Mouse (Mus musculus) hindbrain, embryonic 15.5 days (tissue): ENCODE data around the gene Zfp219. TPM values are rescaled to one million over a fixed set of nuclear protein-coding genes. Genes with fewer than 3 reads are reported as not detected.
A peak's percentile ranks its signal among the peaks of the same experiment; 100 is the strongest.

Experiments
- ATAC-seq: fragments of 200-750 bp; cut with Nextera tagmentation; 2 replicates; pipeline ENCODE4 v1.8.0; 2017; ENCODE audit warnings: low read depth, moderate number of reproducible peaks, moderate TSS enrichment; ENCODE audit not compliant: low FRiP score
- H3K27ac ChIP-seq: fragments of 300-500 bp; sonication (generic); replicated peaks from 2 replicates; pipeline ENCODE4 v1.5.1; 2015; ENCODE audit warnings: mild to moderate bottlenecking, inconsistent platforms
- H3K27me3 ChIP-seq: fragments of 300-500 bp; sonication (generic); 2 replicates; pipeline ENCODE4 v1.6.1; 2015; ENCODE audit warnings: control low read depth, inconsistent platforms
- H3K36me3 ChIP-seq: fragments of 300-500 bp; sonication (generic); 2 replicates; pipeline ENCODE4 v1.6.1; 2015; ENCODE audit warnings: control low read depth, inconsistent platforms
- H3K4me1 ChIP-seq: fragments of 300-500 bp; sonication (generic); replicated peaks from 2 replicates; pipeline ENCODE4 v1.6.1; 2015; ENCODE audit warnings: control low read depth, inconsistent platforms
- H3K4me2 ChIP-seq: fragments of 300-500 bp; sonication (generic); 2 replicates; pipeline ENCODE4 v1.6.1; 2015; ENCODE audit warnings: moderate library complexity, mild to moderate bottlenecking, inconsistent platforms
- H3K4me3 ChIP-seq: fragments of 300-500 bp; sonication (generic); 2 replicates; pipeline ENCODE4 v1.5.1; 2015; ENCODE audit warnings: mild to moderate bottlenecking, inconsistent platforms
- H3K9ac ChIP-seq: fragments of 300-500 bp; sonication (generic); 2 replicates; pipeline ENCODE4 v1.6.1; 2015; ENCODE audit warnings: inconsistent platforms
- H3K9me3 ChIP-seq: fragments of 300-500 bp; sonication (generic); 2 replicates; pipeline ENCODE4 v1.6.1; 2016; ENCODE audit warnings: control low read depth, inconsistent platforms
- WGBS: fragments of 180-500 bp; shearing (Covaris S2); methylation state at CpG from one replicate; pipeline ENCODE4 v1.1.7; 2015; 5-methylcytosine and 5-hydroxymethylcytosine counted together
- polyA plus RNA-seq: library from polyadenylated mRNA; unstranded; fragments of >200 nt; fragmentation: Nextera tagmentation; extraction: Ambion mirVana; gene quantifications from 2 replicates; pipeline ENCODE4 v1.2.1, GENCODE M21; 2015

Gene Zfp219
- polyA plus RNA-seq, 1 experiment from 2014 or later: 38.2 TPM

DNA sequence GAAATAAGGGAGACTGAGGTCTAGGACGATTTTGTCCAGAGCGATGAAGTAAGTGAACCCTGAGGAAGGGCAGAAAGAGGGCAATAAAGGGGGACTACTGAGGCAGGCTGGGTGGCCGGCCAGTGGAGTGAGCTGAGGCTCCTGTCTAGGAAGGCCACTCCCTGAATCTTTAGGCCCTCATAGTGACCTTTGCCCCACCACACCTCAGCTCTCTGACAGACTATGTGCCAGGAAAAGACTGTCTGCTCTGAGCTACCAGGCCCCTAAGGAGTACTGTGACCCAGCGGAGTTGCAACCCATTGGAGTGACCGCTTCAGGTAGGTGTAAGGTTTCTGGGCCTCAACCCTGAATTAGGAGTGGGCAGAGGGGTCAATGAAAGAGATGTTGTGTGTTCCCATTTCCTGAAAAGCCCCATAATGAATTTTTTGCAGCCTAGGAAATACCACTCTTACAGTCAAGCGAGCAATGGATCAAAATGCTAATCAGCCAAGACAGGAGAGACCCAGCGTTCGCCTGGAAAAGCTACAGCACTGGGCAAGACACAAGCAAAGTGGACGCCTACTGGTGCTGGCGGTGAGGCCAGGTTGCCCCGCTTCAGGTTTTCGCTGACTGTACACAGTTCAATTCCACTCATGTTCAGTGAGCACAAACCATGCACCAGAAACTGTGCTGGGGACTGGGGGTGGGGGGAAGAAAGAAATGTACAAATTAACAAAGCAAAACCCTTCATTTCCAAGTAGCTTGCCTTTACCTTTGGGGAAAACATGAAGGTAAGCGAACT, 3.7 kb downstream of the Zfp219 start:
- H3K4me1 ChIP-seq: peaks cover 68% of the 10 kb centered on the region
- no peak overlapping the region for H3K4me3 ChIP-seq
- H3K9ac ChIP-seq: no peak overlapping the region
- ATAC-seq: no peak
- no peaks in the 10 kb centered on the region for H3K36me3 ChIP-seq
- H3K9me3 ChIP-seq: no peaks in the 10 kb centered on the region
- H3K27me3 ChIP-seq: no peaks in the 10 kb centered on the region
- 66% methylated on average over 13 of the region's 13 CpGs for WGBS
- H3K4me2 ChIP-seq: no peak overlapping the region
- no peak overlapping the region for H3K27ac ChIP-seq

DNA sequence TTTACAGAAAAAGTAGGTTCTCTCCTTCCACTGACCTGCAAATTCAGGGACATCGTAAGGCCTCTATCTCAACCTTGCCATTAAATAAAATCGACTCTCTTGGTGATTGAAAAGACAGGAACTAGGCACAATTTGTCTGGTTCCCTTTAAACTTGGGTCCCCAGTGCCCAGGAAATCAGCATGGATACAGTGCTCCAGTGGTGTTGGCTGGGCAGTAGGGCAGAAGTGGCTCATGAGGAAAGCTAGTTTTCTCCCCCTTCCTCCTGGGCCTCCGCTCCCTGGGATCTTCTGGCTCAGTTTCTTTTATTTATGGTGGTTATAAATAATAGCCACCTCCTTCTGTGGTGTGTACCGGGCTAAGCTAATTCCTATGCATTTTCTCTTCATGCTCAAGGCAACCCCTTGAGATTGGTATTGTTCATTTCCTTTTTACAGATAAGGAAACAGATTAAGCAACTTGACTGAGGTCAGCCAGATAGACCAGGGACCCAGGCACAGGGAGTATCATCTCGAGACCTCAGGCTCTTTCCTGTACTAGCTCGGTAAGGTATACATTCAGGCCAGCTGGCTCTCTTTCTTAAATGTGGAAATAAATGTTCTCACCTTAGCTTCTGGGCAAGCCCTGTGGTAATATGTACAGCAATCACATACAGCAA, 5.0 kb downstream of the Zfp219 start, which contains the start of gene Tmem253:
Gene Tmem253, plus strand, starts transcription at position 214 of the 656 bp plus-strand sequence.
- 26% methylated on average over 6 of the region's 6 CpGs for WGBS
- Histone ChIP-seq H3K4me1 (peaks cover 68% of the 10 kb centered on the region), H3K27ac (peak within 1 kb of the TSS; percentile 96), H3K4me2 (peak within 1 kb of the TSS; percentile 70), H3K9me3 (no peaks in the 10 kb centered on the region), H3K36me3 (no peaks in the 10 kb centered on the region), H3K9ac (peak within 1 kb of the TSS; percentile 65), H3K4me3 (peak within 1 kb of the TSS; percentile 65), H3K27me3 (no peaks in the 10 kb centered on the region)
- no peak for ATAC-seq

DNA sequence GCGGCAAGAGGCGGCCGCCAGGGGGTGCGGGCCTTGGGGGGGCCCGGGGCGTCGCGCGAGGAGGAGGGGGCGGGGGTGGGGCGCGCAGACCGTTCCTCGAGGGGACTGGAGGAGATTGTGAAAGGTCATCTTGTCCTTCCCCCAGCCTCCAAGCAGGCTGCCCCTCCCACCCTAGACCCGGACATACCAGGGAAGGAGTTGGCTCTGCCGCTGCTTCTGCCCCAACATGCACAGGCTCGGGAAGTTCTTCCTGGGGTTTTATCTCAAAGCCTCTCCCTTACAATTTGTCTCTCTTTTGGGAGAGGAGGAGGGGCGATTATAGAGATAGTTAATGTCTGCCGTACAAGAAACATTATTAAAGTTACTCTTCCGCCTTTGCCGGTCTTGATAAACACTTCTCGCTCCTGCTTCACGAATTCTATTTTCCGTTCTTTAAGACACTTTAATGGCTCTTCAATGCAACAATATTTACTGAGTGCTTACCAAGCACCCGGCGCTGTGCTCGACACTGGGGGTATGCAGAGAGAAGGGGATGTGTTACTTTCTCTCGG, 5.7 kb downstream of the Zfp219 start:
- H3K27ac ChIP-seq: peak overlapping the region; percentile 96
- H3K27me3 ChIP-seq: no peaks in the 10 kb centered on the region
- H3K4me2 ChIP-seq: peak overlapping the region; percentile 70
- no peaks in the 10 kb centered on the region for H3K36me3 ChIP-seq
- peak overlapping the region; percentile 65 for H3K9ac ChIP-seq
- peak; percentile 25; the same call in 1 of the 2 replicates for ATAC-seq
- H3K4me3 ChIP-seq: peak overlapping the region; percentile 65
- no peaks in the 10 kb centered on the region for H3K9me3 ChIP-seq
- WGBS: 0% methylated on average over 16 of the region's 28 CpGs
- peaks cover 74% of the 10 kb centered on the region for H3K4me1 ChIP-seq

DNA sequence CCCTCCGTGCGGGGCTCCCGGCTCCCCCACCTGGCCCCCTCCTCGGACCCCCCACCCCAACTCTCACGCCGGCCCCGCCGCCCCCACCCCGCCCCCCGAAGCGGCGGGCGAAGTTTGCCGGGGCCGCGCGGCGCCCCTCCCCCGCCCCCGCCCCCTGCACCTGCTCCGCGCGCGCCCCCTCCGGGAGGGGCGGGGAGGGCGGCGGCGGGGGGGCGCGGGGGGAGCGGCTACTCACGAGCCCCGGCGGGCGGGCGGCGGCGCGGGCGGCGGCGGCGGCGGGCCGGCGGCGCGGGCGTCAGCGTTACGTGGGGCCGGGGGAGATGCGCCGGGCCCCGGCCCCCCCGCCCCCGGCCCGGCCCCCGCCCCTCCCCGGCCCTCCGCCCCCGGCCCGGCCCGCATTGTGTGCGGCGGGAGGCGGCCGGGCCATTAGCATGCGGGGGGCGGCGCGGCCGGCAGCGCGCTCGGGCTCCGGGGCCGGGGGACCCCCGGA, 6.2 kb downstream of the Zfp219 start:
- Histone ChIP-seq H3K9ac (peak overlapping the region; percentile 65), H3K4me3 (peak overlapping the region; percentile 65), H3K36me3 (no peaks in the 10 kb centered on the region), H3K27ac (peak overlapping the region; percentile 96), H3K4me1 (peaks cover 79% of the 10 kb centered on the region), H3K4me2 (peak overlapping the region; percentile 70), H3K27me3 (no peaks in the 10 kb centered on the region), H3K9me3 (no peaks in the 10 kb centered on the region)
- WGBS: 0% methylated on average over 11 of the region's 80 CpGs
- 0 out of 2 replicates have a peak, but pooled peaks have one; percentile 10 for ATAC-seq

DNA sequence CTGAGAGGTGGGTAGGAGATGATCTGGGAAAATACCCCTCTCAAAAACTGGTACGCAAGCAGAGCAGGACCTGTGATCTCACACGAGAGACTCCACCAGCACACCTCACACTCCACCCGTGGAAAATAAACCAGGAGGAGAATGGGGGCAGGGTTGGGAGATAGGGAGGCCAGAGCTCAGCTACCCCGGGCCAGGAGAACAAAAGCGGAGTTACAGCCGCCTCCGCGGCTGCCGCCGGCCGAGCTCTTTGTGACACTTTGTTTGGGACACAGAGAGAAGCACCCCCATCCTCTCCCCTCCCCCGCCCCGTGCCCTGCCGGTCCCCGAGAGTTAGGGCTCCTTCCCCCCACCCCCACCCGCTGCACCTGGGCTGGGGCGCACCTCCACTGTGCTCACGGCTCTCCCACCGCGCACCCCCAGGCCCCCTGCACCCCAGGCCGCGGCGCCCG, 6.7 kb downstream of the Zfp219 start:
- ATAC-seq: peak; percentile 8; the same call in 1 of the 2 replicates
- H3K9me3 ChIP-seq: no peaks in the 10 kb centered on the region

DNA sequence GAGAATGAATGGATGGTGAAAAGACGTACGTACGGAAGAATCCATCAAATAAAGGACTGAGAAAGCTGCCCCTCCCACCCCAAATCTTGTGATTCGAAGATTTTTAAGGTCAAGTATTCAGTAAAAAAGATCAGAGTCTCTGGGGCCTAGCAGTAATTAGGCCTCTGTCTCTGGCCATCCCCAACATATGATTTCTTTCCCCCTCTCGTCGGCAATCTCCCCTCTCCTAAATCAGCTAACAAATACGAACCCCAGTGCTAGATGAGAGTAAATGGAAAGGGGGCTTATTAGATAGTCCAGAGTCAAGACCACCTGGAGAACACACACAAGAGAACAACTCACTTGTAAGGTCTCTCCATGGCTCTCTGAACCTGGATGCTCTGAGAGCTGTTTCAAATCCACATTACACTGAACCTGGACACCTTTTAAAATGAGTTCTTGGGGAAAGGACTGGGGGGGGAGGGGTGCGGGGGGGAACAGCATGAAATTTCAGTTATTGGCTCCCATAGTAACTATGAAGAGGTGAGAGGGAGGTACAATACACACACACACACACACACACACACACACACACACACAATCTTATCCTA, 7.4 kb downstream of the Zfp219 start:
- Histone ChIP-seq H3K36me3 (peaks cover 4% of the 10 kb centered on the region; the same call in 1 of the 2 replicates), H3K4me1 (peaks cover 79% of the 10 kb centered on the region), H3K27me3 (no peaks in the 10 kb centered on the region), H3K9me3 (no peaks in the 10 kb centered on the region), H3K27ac (peak overlapping the region; percentile 96), H3K9ac (peak overlapping the region; percentile 65; the same call in 1 of the 2 replicates), H3K4me3 (peak overlapping the region; percentile 65), H3K4me2 (peak overlapping the region; percentile 70)
- 17% methylated on average over 8 of the region's 8 CpGs for WGBS
- ATAC-seq: no peak

More for the DNA sequence above, 6.7 kb downstream of the Zfp219 start:
- Histone ChIP-seq H3K4me3 (peak overlapping the region; percentile 65), H3K27me3 (no peaks in the 10 kb centered on the region), H3K4me2 (peak overlapping the region; percentile 70), H3K36me3 (no peaks in the 10 kb centered on the region), H3K9ac (peak overlapping the region; percentile 65), H3K27ac (peak overlapping the region; percentile 96), H3K4me1 (peaks cover 79% of the 10 kb centered on the region)
- 0% methylated on average over 12 of the region's 24 CpGs for WGBS

DNA sequence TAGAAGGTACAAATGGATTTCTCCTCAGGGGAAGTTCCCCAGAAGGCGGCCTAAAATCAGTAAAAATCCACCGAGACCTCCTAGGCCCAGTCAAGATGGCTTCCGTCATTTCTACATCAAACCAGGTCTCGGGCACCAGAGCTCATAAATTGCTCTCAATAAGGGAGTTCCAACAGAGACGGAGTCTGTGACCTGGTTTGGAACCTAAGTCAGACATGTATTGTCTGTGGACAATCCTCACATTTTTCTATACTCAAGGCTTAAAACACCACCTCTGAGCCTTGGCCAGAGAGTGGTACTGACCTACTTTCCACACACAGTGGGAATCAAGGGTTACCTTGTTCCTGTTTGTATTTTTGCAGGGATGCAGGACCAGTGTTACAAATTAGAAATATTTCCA, 8.0 kb downstream of the Zfp219 start:
- peak overlapping the region; percentile 65 for H3K9ac ChIP-seq
- peaks cover 6% of the 10 kb centered on the region; the same call in 1 of the 2 replicates for H3K36me3 ChIP-seq
- H3K27me3 ChIP-seq: no peaks in the 10 kb centered on the region
- H3K4me1 ChIP-seq: peaks cover 76% of the 10 kb centered on the region
- ATAC-seq: no peak
- 23% methylated on average over 5 of the region's 5 CpGs for WGBS
- H3K4me3 ChIP-seq: peak overlapping the region; percentile 65
- peak overlapping the region; percentile 96 for H3K27ac ChIP-seq
- H3K4me2 ChIP-seq: peak overlapping the region; percentile 70
- H3K9me3 ChIP-seq: no peaks in the 10 kb centered on the region

DNA sequence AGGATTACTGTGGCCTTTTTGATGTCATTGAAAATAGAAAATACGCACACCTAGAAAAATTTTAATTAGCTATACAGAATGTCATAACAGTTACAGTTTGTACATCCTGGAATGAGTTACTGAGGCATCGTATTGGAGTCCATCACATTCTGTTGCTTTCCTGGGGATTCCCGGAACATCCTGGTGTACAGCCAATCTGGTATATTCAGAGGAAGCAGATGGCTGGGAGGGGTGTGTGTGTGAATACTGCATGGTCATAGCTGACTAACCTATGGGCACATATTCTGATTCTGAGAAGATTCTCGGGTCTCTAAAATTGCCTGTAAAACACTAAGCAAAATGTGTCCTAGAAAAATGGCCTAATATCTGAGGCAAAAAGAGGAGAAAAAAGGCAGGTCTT, 8.4 kb downstream of the Zfp219 start:
- Histone ChIP-seq H3K27me3 (no peaks in the 10 kb centered on the region), H3K4me3 (peak overlapping the region; percentile 65), H3K9me3 (no peaks in the 10 kb centered on the region), H3K9ac (no peak overlapping the region; the same call in 1 of the 2 replicates), H3K4me1 (peaks cover 78% of the 10 kb centered on the region), H3K36me3 (peaks cover 10% of the 10 kb centered on the region), H3K4me2 (peak overlapping the region; percentile 70), H3K27ac (peak overlapping the region; percentile 96)
- ATAC-seq: no peak
- WGBS: 37% methylated on average over 4 of the region's 4 CpGs

DNA sequence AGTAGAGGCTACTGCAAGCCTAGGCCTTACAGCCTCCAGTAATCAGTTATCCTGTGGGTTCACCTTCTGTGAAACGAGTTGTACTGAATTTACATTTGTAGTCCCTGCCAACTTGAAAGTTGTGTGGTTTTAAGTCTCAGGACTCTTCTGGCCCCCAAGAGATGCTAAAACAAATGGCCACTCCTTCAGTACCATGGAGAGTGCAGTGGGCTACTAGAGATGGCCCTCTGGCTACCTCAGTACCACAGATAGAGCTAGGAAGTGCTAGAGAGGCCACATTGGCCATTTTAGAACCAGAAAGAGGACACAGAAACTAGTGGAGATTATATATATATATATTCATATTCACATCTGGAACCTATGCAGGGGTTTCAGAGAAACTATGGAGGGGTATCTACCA, 8.8 kb downstream of the Zfp219 start:
- peaks cover 14% of the 10 kb centered on the region for H3K36me3 ChIP-seq
- peak overlapping the region; percentile 70 for H3K4me2 ChIP-seq
- no peak overlapping the region for H3K9ac ChIP-seq
- H3K4me1 ChIP-seq: peaks cover 81% of the 10 kb centered on the region
- no peak for ATAC-seq
- 26% methylated on average over 1 of the region's 1 CpGs for WGBS
- peak overlapping the region; percentile 96 for H3K27ac ChIP-seq
- H3K4me3 ChIP-seq: no peak overlapping the region
- H3K9me3 ChIP-seq: no peaks in the 10 kb centered on the region
- no peaks in the 10 kb centered on the region for H3K27me3 ChIP-seq

DNA sequence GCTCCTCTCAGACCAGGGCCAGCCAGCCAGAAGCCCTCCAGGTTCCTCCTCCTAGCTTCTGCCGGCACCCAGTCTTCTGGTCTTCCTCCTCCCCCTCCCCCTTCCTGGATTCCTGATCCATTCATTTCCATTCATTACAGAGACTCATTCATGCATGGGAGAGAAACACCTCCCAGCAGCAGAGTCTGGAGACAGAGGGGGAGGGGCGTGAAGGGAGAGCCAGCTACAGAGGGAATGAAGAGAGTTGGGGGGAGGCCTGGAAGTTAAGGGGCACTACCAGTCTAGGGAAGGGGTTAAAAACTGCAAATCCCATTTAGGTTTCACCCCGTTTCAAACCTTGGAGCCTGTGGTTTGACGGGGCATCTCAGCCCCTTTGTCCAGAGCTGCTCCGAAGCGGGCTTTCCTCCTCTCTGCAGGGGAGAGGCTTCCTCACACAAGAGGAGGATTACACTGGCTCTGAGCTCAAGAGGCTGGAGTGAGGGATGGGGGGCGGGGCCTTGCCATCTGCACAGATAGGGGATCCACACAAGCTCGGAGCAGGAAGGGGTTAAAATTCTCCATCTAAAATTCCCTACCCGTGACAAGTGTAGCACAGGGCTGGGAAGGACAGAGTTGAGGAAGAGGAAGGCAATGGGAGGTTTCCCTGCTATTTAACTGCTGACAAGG, 10.0 kb downstream of the Zfp219 start:
- peak overlapping the region; percentile 34 for H3K4me3 ChIP-seq
- peaks cover 22% of the 10 kb centered on the region for H3K36me3 ChIP-seq
- H3K9me3 ChIP-seq: no peaks in the 10 kb centered on the region
- H3K4me1 ChIP-seq: peaks cover 71% of the 10 kb centered on the region
- ATAC-seq: peak; percentile 72
- H3K4me2 ChIP-seq: peak overlapping the region; percentile 70
- peak overlapping the region; percentile 45 for H3K9ac ChIP-seq
- H3K27ac ChIP-seq: peak overlapping the region; percentile 96
- WGBS: 2% methylated on average over 9 of the region's 9 CpGs
- no peaks in the 10 kb centered on the region for H3K27me3 ChIP-seq

DNA sequence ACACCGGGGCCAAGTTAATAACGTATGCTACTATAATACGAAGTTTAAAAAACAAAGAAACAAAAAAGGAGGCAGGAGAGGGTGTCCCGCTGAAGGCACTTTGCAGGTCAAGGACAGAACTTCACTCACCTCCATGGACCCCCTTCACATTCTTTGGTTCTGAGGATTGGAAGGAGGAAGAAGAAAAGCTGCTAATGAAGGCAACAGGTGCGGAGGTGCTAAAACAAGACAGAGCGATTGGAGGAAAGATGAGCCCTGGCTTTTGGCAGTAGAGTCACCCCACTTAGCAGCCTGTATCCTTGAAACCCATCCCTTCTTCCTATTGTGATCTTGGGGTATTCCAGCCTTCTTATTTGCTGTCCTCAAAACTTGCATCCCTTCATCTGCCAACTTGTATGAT, 10.7 kb downstream of the Zfp219 start:
- H3K4me2 ChIP-seq: peak overlapping the region; percentile 70
- H3K9me3 ChIP-seq: no peaks in the 10 kb centered on the region
- H3K9ac ChIP-seq: peak overlapping the region; percentile 45; the same call in 1 of the 2 replicates
- H3K4me1 ChIP-seq: peaks cover 70% of the 10 kb centered on the region
- ATAC-seq: no peak
- peak overlapping the region; percentile 34 for H3K4me3 ChIP-seq
- peaks cover 29% of the 10 kb centered on the region for H3K36me3 ChIP-seq
- H3K27ac ChIP-seq: peak overlapping the region; percentile 96
- no peaks in the 10 kb centered on the region for H3K27me3 ChIP-seq
- WGBS: 34% methylated on average over 6 of the region's 6 CpGs
